Mouse (Mus musculus) skeletal muscle tissue, adult 2 months (tissue): Measurements from ENCODE around the gene Top2a.
A peak's percentile ranks its signal among the peaks of the same experiment; 100 is the strongest.
"Not testable (repeated sequence)": the region's sequence is repeated elsewhere in the genome, so short reads cannot be mapped to it uniquely, and the experiment has no call there.

Source experiments
- DNase-seq: peaks from one replicate; pipeline ENCODE4 v3.0.0-alpha.2; 2012; ENCODE audit warnings: low read depth, low spot score

The Top2a gene

DNA sequence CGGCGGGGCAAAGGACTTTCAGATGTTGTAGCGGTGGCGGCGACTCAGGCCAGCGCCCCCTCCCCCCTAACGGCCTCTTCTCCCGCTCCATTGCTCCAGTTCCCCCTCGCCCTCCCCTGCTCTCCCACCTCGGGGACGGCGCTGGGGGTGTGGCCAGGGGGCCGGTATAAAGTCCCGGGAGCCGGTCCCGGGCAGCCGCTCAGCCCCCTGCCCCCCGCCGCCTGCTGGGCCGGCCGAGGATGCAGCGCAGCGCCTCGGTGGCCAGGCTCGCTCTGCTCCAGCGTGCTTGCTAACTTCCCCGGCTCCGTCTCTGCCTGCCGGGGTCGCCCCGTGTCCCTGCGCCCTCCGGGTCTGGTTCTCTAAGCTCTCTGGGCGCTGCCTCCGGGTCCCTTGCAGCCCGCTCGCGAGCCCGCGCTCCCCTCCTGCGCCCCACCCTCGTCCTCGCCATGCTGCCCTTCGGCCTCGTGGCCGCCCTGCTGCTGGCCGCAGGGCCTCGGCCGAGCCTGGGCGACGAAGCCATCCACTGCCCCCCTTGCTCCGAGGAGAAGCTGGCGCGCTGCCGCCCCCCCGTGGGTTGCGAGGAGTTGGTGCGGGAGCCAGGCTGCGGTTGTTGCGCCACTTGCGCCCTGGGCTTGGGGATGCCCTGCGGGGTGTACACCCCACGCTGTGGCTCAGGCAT, 17.2 kb upstream of the Top2a start, which contains the start of gene Igfbp4:
Gene Igfbp4 (plus strand): TSS at position 194 of the 679 bp plus-strand sequence.
- DNase-seq, result peak; percentile 44

DNA sequence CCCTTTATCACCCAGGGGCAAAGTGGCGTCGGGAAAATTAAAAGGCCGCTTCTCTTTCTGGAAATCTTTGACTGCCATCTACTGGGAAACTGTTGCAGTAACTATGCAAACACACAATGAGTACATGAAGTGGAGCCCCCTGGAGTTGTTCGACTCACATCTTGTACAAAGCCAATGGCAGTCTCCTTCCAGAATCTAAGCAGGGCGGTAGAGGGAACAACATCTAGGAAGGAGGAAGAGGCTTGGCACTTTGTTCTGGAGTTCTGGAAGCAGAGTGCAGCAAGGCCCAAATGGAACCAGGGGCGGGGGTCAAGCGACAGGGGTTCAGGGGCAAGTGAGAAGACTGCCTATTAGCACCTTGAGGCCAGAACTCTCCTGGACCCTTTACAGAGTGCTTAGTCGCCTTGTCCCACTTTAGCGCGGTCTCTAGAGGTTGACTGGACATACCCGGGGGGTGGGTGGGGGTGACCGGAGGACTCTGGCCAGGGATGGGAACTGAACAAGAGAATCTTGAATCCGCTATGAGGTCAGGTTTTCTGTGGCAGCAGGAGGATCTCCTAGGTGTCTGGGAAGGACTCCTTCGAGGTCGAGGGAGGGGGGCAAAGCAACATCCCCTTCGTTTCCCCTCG, 16.5 kb upstream of the Top2a start:
- no peak for DNase-seq

DNA sequence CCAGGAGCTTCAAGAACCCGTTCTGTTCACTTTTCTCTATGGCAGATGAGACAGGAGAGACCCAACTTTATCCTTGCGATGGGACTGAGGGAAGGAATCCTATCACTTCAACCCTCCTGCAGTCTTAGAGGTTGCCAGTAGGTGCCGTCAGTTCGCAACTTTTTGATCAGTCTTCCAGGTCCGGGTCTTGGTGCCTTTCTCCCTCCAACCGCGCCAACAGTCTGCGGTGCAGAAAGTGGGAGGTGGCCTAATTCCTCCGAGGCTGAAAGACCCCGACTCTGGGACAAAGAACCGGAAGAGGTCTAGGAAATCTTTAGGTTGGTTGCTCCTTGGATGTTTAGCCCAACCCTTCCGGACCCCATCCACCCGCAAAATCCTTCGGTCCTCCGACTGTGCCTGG, 15.8 kb upstream of the Top2a start:
- DNase-seq, result peak; percentile 66

DNA sequence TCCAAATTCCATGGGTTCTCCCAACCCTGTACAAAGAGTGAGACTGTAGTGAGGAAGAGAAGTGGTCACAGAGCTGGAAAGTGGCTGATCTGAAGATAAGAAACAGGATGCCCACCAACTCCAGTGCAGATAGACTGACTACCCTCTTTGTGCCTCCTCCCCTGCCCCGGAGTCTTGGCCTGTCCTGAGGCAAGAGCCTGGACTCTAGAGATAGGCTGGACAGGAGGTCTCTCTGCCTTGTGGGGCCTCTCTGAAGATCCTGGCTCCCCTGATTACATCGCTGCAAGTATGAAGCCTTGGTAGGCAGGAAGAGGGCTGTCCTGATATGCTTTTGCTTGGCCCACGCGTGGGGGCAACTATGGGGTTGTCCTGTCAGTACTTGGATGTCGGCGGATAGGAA, 12.3 kb upstream of the Top2a start:
- DNase-seq, result no peak

DNA sequence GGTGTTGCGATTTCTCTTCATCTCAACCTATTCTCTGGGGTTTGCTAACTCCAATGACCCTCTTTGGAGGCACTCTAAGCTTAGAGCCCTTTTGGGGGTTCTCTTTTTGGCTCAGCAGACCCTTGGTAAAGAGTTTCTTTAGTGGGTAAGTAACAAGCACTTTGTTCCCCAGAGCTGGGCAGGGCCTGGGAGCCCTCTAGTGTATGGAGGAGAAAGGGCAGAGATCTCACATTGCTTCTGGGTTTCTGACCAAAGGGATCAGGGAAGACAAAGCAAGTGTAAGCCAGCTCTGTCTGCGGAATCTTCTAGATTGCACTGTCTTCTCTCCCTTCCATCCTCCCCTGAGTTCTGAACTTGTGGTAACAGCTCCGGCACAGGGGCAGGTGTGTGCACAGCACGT, 11.4 kb upstream of the Top2a start:
- DNase-seq, result no peak

DNA sequence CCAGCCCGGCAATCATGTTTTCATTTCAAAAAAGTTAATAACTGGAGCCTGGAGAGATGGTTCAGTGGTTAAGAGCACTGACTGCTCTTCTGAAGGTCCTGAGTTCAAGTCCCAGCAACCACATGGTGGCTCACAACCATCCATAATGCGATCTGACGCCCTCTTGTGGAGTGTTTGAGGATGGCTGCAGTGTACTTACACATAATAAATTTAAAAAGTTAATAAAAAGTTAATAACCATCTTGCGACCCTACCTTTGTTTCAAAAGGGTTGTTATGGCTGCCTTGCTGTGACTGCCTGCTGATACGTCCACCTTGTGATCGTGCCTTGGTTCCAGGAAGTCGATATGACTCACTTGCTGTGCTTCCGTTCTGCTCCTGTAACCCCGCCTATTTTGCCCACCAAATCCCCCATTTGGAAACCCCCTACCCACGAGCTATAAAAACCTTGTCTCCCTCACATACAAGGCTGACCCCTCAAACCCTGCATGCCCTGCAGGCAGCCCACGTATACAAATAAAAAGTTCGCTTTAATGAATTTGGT, 3.0 kb upstream of the Top2a start:
- no peak for DNase-seq

DNA sequence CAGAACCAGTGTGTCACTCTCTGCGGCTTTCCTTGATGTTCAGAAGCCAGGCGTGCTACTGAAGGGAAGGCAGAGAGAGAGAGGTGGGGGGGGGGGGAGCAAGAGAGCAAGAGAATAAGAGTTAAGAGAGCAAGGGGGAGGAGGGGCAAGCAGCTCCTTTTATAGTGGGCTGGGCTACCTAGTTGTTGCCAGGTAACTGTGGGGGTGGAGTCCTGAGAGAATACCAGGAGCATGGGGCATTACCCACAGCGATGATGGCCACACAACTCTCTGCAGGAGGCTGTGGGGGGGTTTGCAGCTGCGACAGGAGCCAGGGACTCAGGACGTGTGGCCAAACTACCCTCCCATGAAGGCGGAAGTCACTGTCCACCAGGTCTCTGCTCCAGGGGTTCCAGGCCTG, 1.9 kb upstream of the Top2a start:
- no peak for DNase-seq

DNA sequence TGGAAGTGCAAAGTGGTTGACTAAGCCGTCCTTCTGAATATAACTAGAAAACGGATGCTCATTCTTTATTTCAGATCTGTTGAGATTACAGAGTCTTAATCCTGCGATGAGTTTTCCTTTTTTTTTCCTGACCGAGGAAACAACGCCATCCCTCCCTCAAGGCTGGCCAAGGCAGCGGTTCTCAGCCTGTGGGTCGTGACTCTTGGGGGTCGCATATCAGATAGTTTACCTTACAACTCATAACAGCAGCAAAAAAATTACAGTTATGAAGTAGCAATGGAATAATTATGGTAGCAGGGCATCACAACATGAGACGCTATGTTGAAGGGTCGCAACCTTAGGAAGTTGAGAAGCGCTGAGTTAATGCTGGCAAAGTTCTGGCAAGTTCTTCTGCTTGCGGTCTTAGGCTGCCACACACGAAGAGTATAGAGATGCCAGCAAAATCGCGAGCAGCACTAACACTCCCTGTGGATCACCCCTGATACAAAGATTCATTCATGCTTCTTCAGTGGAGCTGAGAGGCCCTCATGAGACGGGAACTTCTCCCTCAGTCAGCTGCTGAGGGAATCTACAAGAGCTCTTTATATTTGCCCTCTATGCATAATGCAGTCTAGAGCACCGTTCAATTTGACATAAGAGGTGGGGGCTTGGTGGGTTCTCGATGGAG, 612 bp upstream of the Top2a start:
- DNase-seq, result no peak

DNA sequence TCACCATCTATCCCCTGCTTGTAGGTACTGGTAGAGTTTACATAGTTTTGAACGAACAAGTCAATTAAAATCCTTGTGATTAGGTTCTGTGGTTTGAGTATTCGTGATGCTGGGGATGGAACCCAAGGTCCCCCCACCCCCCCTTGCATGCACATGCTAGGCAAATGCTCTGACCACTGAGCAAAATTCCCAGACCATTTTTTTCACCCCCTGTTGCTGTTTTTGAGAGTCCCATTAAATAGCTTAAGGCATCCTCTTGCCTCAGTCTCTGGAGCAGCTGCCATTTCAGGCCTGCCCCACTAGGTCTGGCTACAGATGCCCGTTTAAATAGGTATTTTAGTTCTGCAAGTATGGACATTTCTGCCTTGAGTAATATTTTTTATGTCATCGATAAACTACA, 895 bp downstream of the Top2a start:
- DNase-seq, result no peak

DNA sequence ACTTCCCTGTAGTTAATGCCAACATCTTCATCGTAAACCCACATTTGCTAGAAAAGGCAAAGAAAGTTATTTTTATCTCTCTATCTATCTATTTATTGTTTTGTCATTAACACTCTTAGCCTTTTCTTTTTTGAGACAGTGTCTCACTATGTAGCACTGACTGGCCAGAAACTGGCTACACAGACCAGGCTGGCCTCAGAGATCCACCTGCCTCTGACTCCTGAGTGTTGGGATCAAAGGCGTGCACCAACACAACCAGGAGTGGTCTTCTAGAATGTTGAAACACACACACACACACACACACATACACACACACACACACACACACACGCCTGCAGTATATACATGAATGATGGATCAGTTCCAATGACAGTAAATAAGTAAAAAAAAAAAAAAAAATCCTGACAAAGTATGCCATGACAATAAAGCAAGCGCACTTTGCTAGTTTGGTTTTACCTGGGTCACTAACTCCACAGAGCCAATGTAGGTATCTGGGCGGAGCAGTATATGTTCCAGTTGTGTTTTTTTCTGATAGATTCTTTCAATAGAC, 1.5 kb downstream of the Top2a start:
- no peak for DNase-seq

DNA sequence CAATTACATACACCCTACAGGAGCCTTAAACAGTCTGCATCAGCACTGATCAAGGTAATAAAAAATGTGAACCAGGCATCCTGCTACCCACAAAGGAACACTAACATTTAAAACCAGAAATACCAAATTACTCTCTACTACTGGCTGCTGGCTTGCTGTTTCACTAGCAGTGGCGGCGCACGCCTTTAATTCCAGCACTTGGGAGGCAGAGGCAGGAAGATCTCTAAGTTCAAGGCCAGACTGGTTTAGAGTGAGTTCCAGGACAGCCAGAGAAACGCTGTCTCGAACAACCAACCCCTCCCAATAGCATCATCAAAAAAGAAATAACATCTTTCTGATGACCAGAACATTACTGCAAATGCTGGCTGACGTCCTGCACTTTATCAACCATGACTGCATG, 4.1 kb downstream of the Top2a start:
- DNase-seq, result no peak

DNA sequence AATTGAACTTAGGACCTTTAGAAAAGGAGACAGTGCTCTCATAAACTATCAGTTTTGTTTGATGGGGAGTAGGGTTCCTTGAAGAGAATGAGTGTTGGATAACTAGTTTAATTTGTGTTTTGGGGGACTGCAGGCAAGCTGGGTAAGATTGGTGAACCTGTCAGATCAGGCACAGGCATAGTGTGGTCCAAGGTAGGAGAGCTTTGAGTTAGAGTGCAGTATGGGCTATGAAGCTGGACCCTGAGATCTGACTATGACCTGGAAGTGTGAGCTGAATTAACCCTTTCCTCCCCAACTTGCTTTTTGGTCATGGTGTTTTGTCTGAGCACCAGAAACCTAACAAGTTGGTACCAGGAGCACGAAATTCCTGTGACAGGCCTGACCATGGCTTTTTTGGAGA, 10.1 kb downstream of the Top2a start:
- DNase-seq, result no peak

DNA sequence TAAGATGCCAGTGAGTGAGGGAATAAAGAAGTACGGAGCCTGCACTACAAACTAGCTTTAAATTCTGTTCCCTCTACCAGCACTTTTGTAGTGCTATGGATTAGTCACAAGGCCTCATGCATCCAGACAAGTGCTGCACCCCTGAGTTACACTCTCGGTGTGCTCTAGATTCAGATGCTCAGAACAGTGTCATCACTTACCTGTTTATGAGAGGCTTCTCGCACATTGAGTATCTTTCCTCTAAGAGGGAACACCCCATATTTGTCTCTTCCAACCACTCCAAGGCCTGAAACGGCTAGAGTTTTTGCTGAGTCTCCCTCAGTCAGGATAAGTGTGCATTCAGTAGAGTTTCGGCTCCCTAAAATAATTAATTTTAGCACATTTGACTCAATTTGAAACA, 13.3 kb downstream of the Top2a start:
- no peak for DNase-seq

DNA sequence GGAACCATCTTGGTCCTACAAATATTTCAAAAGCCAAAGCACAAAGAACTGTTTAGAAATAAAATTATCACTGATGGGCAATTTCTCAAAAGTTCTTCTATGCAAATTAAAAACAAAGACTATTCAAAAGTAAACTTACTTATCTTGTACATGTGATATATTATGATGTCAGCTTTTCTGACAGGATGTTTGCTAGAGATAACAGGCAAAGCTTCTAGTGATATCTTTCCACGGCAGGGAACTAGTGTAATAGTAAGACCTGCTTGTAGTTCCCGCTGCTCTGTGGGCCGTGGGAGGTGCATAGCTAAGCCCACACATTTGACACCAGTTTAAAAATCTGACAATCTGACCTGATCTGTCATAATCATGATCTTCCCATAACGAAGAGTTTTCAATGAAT, 13.9 kb downstream of the Top2a start:
- DNase-seq, result no peak

DNA sequence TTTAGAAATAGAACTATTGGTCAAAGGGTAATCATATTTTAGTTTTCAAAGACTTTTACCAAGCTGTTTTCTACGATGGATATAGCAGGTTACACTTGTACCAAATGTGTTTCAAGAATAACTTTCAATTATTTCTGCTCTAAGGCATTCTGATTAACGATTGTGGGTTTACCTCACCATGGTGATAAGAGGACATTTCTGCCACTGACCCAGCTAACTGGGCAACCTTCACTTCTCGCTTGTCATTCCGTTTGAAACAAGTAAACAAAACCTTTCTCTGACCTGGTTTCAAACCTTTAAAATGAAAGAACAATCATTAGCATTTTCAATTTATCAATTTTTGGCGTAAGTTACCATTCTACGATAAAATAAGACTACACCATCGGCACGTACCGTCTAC, 17.2 kb downstream of the Top2a start:
- DNase-seq, result no peak

DNA sequence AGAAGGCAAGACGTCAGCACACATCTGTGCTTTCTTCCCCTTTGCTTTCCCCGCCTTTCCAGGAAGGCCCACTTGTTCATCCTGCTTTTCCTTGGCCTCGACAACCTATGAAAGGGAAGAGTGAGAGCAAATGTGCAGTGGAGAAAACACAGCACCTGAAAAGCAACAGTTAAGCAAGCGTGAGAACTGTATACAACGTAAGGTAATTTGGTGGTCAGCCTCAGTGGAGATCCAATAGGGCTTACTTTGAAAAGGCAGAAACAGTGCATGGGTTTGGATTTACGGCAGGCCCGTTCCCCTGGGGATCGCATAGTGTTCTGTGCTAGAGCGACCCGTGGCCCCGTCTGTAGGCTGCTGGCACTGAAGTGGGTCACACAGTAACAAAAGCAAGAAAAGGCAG, 24.7 kb downstream of the Top2a start:
- DNase-seq, result no peak

DNA sequence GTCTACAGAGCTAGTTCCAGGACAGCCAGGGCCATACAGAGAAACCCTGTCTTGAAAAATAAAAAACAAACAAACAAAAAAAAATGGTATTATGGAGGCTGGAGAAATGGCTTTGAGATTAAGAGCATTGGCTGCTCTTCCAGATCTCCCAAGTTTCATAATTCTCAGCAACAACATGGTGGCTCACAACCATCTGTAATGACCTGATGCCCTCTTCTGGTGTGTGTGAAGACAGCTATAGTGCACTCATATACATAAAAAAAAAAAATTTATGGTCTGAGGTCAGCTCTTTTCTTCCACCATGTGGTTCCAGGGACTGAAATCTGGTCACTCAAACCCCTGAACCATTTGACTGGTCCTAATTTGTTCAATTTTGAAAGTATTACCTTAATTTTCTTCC, 25.2 kb downstream of the Top2a start:
- DNase-seq, result no peak

DNA sequence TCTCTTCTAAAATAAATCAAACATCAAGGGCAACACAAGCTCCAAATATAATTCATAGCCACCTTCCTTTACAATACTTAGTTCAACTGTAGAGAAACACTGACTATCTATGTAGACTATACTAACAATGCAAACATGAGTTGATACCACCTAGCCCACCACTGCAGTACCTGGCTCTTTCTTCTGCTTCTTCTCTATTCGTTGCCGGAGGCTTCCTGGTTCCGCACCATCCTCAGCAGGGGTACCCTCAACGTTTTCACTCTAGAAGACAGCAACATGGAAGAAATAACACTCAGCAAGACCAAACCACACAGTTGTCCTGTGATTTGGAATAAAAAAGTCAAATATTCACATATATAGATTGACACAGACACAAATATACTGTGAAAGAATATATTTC, 26.3 kb downstream of the Top2a start:
- DNase-seq, result no peak

DNA sequence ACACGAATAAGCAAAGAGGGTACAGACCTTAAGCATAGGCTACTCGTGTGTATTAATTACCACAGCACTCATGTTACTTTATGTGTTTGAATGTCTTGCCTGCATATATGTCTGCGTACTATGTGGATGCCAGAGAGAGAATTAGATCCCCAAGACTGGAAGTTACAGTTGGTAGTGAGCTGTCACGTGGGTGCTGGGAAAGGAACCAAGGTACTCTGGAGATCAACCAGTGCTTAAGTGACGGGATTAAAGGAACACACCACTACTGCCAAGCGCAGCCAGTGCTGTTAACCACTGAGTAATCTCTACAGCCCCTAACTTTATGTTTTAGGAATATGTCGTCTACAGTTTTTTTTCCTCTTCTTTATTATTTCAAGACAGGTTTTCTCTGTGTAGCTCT, 28.0 kb downstream of the Top2a start:
- DNase-seq, result no peak

DNA sequence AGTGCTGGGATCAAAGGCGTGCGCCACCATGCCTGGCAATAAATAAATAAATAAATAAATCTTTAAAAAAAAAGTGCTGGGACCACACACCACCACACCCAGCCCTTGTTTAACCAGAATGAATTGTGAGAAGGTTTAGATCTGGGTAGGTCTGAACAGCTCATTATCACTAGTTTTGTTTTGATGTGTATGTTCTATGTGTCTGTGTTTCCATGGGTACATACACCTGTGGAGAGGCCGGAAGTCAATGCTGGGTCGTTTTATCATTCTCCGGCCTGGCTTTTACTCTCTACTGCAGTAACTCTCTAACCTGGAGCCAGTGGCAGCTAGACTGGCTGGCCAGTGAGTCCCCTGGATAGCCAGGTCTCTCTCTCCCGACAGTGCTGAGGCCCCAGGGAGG, 33.1 kb downstream of the Top2a start:
- DNase-seq, result no peak

DNA sequence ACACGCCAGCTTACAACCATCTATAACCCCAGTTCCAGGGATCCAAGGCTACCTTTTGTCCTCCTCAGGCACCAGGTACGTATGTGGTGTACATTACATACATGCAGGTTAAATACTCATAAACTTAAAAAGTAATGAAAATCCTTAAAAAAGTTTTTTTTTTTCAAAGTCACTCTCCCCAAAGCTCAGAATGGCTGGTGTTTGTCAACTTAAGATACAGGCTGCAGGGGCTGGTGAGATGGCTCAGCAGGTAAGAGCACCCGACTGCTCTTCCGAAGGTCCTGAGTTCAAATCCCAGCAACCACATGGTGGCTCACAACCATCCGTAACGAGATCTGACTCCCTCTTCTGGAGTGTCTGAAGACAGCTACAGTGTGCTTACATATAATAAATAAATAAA, 35.7 kb downstream of the Top2a start:
- not testable (repeated sequence) for DNase-seq

DNA sequence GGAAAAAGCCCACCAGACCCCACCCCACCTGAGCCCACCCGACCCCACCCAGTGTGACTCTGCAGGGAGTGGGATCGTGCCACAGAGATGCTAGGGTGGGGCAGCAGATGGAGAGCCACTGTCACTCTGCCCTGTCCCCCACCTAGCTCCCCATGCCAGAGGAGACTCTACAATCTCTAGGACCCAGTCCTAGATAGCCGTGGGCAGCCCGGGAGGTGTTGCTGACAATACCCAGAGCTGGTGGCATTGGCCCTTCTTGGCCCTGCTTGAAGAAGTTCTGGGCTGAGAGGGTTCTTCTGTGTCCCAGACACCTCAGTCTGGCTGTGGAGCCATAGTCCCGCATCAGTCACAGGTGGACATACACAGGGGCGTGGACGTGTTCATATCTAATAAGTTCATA, 38.4 kb downstream of the Top2a start:
- DNase-seq, result no peak

DNA sequence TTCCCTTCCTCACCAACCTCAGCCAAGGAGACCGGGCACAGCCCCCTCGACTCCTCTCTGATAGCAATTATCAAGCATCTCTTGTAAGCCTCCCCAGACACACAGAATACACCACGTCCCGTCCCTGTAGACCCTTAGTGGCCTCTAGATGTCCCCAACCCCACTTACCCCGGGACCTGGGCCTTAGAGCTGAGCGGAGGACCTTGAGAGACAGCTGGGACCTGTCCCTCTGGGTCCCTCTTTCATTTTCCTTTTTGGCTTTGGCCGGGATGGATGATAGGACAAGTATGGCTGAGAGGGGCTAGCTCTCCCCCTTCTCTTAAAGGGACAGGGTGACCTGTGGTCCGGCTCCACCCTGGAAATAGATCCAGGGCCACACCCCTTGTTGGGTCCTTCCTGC, 40.4 kb downstream of the Top2a start:
- DNase-seq, result no peak
